Mouse (Mus musculus) C2C12 (cell line): Measurements from ENCODE around the gene Gm49395.

Experiments
- CTCF ChIP-seq: IDR thresholded peaks from one replicate; pipeline ENCODE4 v1.5.1; 2011; ENCODE audit not compliant: control insufficient read depth, insufficient read depth, insufficient read length
- MAX ChIP-seq: IDR thresholded peaks from one replicate; pipeline ENCODE4 v1.6.1; 2011; ENCODE audit warnings: mild to moderate bottlenecking, control low read depth
- MYOD1 ChIP-seq: IDR thresholded peaks from one replicate; pipeline ENCODE4 v1.6.1; 2011; ENCODE audit warnings: low read depth; ENCODE audit not compliant: control insufficient read depth, insufficient read length
- USF1 ChIP-seq: IDR thresholded peaks from one replicate; pipeline ENCODE4 v1.6.1; 2011; ENCODE audit warnings: low read depth, mild to moderate bottlenecking, control low read depth, moderate library complexity

DNA sequence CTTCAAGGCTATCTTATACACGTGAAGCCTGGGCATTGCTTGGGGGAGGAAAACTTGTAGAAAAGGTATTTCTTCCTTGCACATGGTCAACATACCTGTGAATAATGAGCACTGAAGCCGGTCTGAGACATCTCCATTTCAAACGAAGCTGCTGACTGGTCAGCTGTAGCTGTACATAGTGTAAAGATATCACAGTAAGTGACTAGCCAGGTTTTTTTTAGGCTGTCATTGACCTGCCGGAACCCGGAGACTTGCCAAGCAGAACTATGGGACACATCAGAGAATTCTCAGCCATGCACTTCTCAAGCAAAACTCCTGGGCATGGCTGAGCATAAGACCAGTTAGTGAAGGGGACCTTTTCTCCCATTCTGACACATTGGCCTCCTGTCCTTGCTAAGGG, 99.6 kb downstream of the Gm49395 start:
- TF ChIP-seq CTCF (no peak), USF1 (no peak), MAX (no peak), MYOD1 (no peak)
